Mouse (Mus musculus) forebrain, embryonic 13.5 days (tissue): ENCODE data around the gene Gm21518. TPM values are rescaled to one million over a fixed set of nuclear protein-coding genes. Genes with fewer than 3 reads are reported as not detected.
"Not testable (repeated sequence)": the region's sequence is repeated elsewhere in the genome, so short reads cannot be mapped to it uniquely, and the experiment has no call there.

Experiments used
- ATAC-seq: fragments of 200-750 bp; cut with Nextera tagmentation; 2 replicates; pipeline ENCODE4 v1.8.0; 2017
- H3K27ac ChIP-seq: fragments of 300-500 bp; sonication (generic); 2 replicates; pipeline ENCODE4 v1.5.1; 2015; ENCODE audit warnings: inconsistent platforms, mild to moderate bottlenecking, moderate library complexity
- H3K27me3 ChIP-seq: fragments of 300-500 bp; sonication (generic); 2 replicates; pipeline ENCODE4 v1.6.1; 2015; ENCODE audit warnings: mild to moderate bottlenecking, inconsistent platforms
- H3K36me3 ChIP-seq: fragments of 300-500 bp; sonication (generic); 2 replicates; pipeline ENCODE4 v1.6.1; 2015; ENCODE audit warnings: mild to moderate bottlenecking, inconsistent platforms; ENCODE audit not compliant: poor library complexity, severe bottlenecking
- H3K4me1 ChIP-seq: fragments of 300-500 bp; sonication (generic); 2 replicates; pipeline ENCODE4 v1.6.1; 2015; ENCODE audit warnings: inconsistent platforms
- H3K4me2 ChIP-seq: fragments of 300-500 bp; sonication (generic); 2 replicates; pipeline ENCODE4 v1.6.1; 2015; ENCODE audit warnings: inconsistent platforms, mild to moderate bottlenecking, moderate library complexity
- H3K4me3 ChIP-seq: fragments of 300-500 bp; sonication (generic); 2 replicates; pipeline ENCODE4 v1.5.1; 2015; ENCODE audit warnings: mild to moderate bottlenecking, inconsistent platforms
- H3K9ac ChIP-seq: fragments of 300-500 bp; sonication (generic); 2 replicates; pipeline ENCODE4 v1.6.1; 2015; ENCODE audit warnings: mild to moderate bottlenecking, inconsistent platforms
- H3K9me3 ChIP-seq: fragments of 300-500 bp; sonication (generic); replicated peaks from 2 replicates; pipeline ENCODE4 v1.6.1; 2016; ENCODE audit warnings: inconsistent platforms
- WGBS: fragments of 180-500 bp; shearing (Covaris S2); methylation state at CpG from one replicate; pipeline ENCODE4 v1.1.7; 2015; 5-methylcytosine and 5-hydroxymethylcytosine counted together
- polyA plus RNA-seq: library from polyadenylated mRNA; unstranded; fragments of >200 nt; fragmentation: Nextera tagmentation; extraction: Ambion mirVana; gene quantifications from 2 replicates; pipeline ENCODE4 v1.2.1, GENCODE M21; 2015

Gene Gm21518
- not detected in 2 replicates for polyA plus RNA-seq

- no CpG with 5 or more reads among the region's 6 CpGs for WGBS
- not testable (repeated sequence) for H3K4me2 ChIP-seq, H3K4me3 ChIP-seq, H3K36me3 ChIP-seq, H3K27ac ChIP-seq, H3K4me1 ChIP-seq, H3K9me3 ChIP-seq, H3K9ac ChIP-seq, ATAC-seq, H3K27me3 ChIP-seq
Measured at GRCm38 (mm10) chrY:62190566-62190965, at the start of gene Gm21518. Gene Gm21518 (plus strand): TSS chrY:62190866.
